Mouse (Mus musculus): ENCODE measurements around the gene Sohlh2.
"Not testable (repeated sequence)": the region's sequence is repeated elsewhere in the genome, so short reads cannot be mapped to it uniquely, and the experiment has no call there.

Gene Sohlh2

DNA sequence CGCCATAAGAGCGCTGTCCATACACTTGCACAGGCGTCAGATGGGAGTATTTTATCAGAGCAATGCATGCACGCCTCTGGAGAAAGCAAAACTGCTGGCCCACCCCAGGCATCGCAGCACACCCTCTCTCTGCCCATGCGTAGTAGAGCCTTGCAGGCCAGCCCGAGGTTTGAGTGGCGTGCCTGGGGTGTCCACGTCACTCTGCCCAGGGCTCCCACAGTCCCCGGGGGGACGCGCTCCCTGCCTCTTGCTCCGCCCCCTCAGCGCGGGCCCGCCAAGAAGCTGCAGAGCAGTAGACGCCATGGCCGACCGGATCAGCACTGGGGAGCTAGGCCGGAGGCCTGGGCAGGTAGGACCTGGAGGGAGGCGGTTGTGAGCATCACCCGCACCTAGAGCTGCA, at the start of gene Sohlh2:
TSS of gene Sohlh2 (plus strand) at position 263 of the 400 bp plus-strand sequence.
- DNase-seq (ENCODE audit: low read depth, low spot score), result no peak

DNA sequence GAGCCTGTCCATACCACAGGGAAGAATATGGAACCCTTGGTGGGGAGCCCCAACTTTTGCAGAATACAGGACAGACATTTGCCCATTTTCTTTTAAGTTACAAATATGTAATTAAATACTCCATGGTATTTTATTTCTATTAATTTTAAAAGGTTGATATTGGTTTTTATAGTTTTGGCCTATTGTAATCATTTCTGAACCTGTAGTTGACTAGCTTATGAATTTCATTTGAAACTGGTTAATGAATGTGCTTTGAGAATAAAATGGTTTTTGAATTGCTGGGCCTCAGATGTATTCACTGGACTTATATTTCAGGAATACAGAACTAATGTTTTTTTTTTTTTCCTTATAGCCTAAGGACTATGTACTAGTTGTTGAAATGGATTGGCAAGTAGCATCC, 44.8 kb upstream of the Sohlh2 start, which contains the start of gene Ccdc169:
TSS of gene Ccdc169 (plus strand) at position 301 of the 400 bp plus-strand sequence.
- DNase-seq (ENCODE audit: low read depth, low spot score), result no peak

DNA sequence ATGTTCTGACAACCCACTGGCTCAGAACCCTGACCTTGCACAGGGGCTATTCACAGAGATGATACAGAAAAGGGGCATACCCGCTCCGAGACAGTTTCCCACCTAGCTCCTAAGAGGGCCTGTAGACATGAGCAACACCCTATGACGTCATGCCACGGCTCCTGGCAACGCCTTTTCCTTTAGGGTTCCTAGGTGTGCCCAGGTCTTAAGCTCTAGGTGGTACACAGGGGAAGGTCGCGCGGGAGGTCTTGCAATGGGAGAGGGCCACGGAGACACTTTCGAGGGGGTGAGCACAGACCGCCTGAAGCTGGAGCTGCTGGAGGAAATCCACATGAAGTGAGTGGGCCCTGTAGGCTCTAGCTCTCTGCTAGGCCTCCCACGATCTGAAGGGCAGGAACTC, 42.0 kb upstream of the Sohlh2 start:
- no peak for DNase-seq (ENCODE audit: low read depth, low spot score)

DNA sequence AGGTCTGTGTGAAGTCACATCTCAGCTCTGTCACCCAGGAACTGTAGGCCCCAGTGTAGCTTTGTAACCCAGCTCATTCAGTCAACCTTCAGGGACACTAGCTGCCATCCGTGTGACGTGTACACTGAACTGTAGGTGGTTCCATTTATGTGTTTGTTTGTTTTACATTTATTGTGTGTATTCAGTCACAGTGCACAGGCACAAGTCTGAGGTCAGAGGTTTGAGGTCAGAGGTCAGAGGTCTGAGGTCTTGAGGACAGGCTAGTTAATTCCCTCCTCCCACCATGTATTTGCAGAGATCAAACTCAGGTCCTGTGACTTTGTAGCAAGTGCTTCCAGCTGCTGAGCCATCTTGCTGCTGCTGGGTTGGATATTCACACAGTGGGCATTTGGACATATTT, 40.4 kb upstream of the Sohlh2 start:
- no peak for DNase-seq (ENCODE audit: low read depth, low spot score)

DNA sequence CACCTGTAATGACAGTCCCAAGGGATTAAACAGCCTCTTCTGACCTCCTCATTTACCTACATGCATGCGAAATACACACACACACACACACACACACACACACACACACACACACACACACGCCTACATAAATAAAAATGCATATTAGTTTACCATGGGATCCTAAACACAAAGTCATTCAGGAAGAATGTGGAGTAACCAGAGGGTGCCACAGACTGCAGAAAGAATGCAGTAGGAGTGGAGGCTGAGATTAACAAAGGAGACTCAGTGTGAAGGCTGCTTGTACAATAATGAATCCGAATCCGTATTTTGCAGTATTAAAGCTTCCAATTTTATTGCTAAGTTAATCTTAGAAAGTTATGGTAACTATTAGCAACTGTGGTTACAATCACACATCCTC, 36.9 kb upstream of the Sohlh2 start:
- DNase-seq (ENCODE audit: low read depth, low spot score), result no peak

DNA sequence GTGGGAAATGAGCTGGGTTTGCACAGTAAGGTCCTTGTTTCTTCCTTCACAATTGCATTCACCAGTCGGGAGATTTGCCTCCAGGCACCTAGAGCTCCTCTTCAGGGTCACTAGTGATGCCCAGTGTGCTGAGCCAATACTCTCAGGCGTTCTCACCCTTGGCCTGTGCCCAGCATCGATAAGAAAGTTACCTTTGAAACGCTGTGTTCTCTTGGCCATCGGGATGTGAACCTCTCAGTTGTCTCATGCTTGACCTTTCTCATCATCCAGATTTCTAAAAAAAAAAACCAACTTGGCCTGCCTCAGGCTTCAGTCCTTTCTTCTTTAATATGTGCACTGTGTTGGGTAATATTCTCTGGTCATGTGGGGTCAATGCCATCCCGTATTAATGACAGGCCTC, 35.4 kb upstream of the Sohlh2 start:
- no peak for DNase-seq (ENCODE audit: low read depth, low spot score)

DNA sequence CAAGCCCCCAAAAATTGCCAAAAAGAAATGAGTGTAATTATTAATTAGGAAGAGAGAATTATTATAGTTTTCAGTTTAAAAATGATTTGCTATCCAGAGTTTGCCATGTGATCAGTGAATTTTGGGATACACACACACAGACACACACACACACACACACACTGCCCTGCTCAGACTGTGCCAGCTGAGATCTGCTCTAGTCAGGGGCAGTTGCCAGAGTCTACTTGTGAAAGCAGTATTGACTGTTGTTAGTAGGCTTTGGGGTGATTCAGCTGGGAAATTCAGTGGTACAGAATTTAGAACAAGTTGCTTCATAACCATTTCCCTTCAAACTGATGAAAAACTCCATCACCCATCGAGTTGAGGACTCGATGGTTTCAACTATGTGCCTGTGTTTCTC, 34.7 kb upstream of the Sohlh2 start:
- DNase-seq (ENCODE audit: low read depth, low spot score), result no peak

DNA sequence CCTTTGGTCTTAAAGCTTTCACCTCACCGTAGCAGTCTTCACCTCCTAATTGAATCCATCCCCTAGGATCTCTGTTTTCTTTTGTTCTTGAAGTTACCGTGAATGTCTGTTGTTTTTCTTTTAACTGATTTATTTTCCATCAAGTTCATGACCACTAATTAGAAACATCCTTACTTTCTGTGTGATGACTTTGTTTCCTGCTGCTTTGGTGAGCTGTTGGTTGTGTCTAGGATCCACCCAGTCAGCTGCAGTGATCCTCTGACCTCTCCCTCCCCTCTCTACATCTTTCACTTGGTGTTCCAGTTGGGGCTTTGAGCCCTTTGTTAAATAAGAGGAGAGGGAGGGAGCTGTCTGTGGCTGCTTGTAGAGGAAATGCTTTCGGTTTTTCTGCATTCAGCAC, 33.7 kb upstream of the Sohlh2 start:
- DNase-seq (ENCODE audit: low read depth, low spot score), result no peak

DNA sequence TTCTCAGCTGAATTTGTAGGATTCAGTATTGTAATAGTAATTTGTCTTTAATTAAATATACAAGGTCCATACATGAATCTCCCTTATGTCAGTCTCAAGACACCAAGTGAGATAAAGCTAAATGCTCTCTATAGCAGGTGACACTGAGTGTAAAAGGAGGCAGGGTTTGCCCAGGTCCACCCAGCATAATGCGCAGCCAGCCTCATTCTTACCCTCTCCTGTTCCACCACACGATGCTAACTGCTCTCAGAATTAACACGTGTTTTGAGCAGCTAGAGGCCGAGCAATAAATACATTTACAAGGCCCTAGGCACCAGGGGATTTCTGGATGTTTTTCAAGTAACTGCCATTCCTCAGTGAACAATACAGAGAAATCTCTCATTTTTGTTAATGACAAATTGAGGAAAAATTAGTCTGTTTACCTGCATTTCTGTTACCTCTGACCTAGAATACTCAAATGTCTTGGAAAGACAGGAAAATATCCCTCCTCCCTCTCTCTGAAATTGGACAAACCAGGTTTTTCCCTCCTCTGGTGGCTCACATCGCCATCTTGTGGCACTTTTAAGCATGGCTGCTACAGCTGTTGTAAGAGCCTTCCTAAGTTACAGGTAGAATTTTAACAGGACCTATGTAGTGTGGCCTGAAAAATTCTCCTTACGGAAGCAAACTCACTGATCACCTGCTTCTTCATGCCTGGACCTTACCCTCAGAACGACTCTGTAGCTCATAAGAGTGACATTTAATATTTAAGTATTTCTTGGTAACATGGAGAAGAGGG, 30.0 kb upstream of the Sohlh2 start:
- DNase-seq (ENCODE audit: low read depth, low spot score), result peak; percentile 35

DNA sequence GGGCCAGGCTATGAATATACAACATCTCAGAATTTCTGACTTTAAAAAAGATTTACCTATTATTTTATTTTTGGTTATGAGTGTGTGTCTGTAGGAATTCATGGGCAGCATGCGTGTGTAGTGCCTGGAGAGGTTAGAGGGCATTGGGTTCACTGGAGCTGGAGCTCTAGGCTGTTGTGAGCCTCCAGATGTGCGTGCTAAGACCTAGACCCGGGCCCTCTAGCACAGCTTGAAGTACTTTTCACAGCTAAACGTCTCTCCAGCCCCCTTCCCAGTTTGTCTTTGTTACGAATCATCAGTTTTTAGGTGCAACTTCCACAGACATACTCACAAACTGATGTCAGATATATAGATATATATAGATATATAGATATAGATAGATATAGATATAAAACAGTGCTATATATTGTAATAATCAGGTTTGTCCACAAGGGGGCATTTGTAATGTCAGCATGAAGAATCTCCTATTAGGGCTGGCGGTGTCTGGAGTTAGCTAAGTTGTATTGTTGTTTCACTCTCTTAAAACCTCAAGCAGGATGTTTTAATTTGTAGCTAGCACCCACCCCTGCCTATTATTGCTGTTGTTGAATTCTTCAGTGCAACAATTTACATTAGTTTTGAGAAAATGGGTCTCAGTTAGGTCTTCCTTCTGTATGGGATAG, 29.0 kb upstream of the Sohlh2 start:
- DNase-seq (ENCODE audit: low read depth, low spot score), result peak; percentile 21

DNA sequence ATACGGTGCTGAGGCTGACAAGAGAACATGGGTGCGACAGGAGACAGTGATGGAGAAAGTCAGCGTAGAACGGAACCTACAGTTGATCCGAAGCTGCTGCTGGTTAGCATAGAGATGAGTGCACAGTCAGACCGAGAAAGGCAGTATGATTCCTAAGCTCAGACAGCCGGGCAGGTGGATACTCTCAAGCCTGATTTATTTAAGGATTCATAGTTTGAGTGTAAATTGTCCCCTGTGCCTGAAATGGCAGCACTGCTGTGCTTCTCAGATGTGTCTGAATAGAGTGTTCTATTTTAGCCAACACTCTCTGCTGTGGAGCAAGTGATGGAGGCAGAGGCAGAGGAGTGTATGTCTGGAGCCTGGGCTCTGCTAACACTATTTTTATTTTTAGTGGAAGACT, 27.7 kb upstream of the Sohlh2 start:
- no peak for DNase-seq (ENCODE audit: low read depth, low spot score)

DNA sequence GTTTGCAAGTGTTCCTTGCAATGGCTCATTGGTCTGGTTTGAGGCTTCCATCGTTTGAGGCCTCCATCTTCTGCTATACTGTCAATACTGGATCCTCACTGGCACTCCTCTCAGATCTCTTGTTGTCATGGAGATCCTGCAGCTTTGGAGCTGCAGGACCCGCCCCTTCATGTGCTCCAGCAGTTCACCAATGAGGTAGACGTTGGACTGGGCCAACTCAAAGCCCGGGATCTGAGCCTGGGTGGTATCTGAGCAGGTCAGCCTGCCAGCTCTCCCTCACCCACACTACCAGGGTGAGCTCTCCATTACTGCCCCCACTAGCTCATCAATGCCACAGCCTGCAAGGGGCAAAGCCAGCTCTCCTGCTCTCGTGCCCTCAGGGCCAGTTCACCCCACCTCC, 24.4 kb upstream of the Sohlh2 start:
- no peak for DNase-seq (ENCODE audit: low read depth, low spot score)

DNA sequence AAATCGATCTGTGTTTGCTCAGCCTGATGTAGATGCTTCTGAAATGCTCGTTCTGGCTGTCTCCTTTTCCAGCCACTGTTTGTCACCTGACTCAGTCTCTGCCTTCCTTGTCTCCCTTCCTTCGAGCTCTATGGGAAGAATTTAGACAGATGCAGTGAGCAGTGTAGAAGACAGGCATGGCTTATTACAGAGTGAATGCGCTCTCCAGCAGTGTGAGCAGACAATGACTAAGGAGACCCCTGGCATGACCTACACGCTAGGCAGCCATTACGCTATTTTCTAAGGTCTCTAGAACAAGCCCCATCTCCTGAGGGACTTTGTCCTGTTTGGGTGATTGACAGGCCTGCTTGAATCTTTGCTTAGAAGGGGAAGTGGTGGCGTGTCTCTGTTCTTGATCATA, 20.7 kb upstream of the Sohlh2 start:
- no peak for DNase-seq (ENCODE audit: low read depth, low spot score)

DNA sequence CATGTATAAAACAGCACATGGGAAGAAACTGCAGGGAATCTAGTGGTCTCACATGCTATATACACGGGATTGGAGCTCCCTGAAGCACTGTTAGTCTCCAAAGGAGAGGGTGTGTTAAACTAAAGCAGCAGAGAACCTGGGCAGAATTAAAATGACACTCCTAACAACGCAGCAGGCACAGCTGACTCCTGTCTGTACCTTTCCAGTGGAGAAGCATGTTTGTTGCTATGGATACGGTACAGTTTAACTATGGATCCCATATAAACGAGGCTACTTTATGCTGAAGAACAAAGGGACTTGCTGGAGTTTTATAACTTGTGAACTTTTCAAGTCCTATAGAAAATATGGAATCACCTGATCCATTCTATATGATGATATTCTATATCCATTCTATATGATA, 18.3 kb upstream of the Sohlh2 start:
- no peak for DNase-seq (ENCODE audit: low read depth, low spot score)

DNA sequence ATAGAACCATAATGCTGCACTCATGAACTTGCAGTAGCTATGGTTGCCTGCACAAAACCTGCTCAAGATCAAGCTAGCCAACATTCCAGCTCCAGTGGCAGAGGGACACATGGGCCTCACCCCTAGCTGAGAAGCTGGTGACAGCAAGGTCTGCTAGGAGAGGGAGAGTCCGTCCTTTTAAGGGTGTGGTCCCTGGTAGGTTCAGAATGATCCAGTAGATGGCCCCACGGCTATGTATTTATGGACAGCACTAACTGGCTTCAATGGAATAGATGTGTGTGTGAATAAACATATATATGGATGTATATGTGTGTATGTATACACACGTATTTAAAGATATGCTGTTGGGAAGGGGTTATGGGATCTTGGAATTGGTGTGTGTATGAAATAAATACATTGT, 9.3 kb upstream of the Sohlh2 start:
- no peak for DNase-seq (ENCODE audit: low read depth, low spot score)

DNA sequence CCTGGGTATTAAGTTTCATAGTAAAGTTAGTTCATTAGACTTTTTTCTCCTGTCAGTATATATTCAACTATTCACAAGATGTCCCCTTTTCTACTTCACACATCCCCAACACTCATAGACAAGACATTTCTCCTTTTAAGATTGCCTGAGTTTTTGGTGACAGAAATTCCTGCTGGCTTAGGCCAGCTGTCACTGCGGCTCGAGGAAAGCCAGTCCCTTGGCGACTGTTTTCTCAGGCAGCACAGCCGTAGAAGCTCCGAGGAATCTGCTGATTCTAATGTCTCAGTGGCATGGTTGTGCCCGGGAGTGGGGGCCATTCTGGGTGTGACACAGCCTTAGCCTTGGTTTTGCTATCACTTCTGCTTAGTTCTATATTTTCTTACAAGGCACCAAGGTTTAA, 4.6 kb upstream of the Sohlh2 start:
- DNase-seq (ENCODE audit: low read depth, low spot score), result no peak

DNA sequence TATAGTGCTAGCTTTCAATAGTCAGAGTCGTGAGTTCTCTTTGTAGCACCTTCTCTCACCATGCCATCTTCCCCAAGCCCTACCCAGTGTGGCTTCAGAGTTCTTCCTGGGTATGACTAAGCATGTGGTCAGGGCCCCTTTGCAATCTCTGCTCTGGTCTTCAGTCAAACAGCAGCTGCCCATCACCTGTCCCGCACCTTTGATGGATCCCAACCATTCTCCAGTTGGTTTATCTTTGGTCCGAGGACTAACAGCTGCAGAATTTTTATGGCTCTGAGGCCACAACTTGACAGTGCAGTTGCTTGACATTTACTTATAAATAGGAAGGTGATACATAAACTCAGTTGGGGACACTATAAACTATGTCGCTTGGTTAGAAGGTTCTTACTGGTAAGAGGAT, 9.8 kb downstream of the Sohlh2 start:
- no peak for DNase-seq (ENCODE audit: low read depth, low spot score)

DNA sequence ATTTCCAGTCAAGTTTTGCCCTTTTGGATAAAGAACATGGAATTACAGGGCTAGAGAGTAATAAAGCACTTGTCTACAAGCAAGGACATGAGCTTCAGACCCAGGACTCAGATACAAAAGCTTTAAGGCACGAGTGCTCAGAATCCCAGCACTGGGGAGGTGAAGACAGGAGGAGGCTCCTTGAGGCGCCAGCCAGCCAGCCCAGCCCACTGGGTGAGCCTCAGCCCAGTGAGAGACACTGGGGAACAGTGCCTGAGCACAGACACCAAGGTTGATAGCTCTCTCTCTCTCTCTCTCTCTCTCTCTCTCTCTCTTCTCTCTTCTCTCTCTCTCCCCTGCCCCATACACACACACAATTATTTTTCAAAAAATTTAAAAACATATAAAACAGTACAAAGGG, 11.5 kb downstream of the Sohlh2 start:
- DNase-seq (ENCODE audit: low read depth, low spot score), result no peak

DNA sequence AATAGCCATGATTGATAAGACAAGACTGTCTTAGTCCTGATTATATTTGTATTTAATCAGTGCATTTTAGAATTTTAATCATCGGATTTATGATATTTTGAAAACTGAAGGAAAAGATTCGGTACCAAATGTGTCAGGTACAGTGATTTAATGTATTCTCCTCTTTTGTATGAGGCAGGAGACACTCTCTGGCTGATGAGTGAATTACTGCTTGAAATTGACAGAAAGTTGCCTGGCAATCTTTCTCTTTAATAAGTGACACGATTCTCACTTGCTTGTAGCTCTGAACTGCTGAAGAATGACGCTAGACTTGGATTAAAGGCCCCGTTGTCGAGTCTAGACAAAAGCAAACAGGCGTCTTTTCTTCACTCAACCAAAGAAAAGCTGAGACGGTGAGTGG, 13.0 kb downstream of the Sohlh2 start:
- no peak for DNase-seq (ENCODE audit: low read depth, low spot score)

DNA sequence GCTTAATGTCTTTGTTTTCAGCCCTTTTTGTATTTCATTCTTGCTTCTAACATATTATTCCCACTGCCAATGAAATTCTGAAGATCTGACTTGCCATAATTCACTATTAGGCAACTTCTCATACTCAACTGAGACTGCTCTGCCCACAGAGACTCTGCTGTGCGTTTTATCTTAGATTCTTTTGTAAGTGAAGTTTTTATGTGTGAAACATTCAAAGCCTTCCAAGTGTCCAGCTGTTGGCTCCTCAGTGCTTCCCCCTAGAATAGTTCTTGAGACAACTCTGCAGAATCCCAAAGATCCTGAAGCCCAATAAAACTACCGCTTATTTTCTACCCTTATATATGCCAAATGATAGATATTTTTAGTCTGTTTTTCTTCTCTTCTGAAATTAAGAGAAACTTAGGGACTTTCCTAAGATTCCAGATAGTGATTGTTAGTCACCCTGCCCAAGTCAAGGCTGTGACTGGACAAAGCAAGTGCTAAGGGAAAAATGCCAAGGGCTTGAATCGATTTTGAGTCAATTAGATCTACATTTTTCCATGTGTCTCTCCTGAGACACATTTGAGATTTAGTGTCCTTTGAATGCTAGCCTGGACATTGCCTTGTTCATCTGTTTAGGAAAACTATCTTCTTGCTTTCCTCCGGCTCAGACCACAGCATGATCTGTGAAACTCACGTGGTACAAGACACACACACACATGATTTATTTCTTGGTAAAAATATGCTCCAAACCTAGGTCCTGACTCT, 13.9 kb downstream of the Sohlh2 start:
- DNase-seq (ENCODE audit: low read depth, low spot score), result no peak

DNA sequence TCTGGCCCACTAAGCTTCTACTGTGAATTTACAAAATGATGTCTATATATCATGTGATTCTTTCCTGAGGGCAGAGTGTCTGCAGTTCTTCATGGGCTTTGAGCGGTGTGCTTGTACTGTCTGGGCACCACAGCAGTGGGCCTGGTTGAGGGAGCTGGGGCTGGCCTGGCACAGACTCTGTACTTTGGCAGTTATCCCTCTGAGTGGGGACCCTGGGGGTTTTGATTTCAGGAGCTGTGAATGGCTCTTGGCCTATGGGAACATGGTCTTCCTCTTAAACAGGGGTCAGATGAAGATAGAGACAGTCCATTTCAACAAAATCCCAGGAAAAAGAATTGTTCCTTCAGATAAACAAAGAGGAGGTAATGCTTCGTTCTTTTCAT, 14.5 kb downstream of the Sohlh2 start:
- DNase-seq (ENCODE audit: low read depth, low spot score), result no peak

DNA sequence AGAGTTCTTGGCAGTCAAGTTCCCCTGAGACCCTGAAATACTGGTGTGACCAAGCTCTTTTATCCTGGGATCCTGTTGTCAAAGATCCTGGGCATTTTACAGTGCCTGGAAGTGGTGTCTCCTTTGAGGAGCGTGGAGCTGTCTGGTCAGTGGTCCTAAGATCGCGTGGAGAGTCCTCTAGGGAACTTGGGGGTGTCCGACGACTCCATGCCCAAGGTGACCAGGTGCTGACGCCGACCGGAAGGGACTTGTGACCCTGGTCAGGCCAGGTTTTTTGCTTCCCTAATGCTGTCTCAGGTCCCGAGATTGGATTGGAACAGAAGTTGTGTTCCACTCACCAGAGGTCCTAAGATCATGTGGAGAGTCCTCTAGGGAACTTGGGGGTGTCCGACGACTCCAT, 21.8 kb downstream of the Sohlh2 start:
- DNase-seq (ENCODE audit: low read depth, low spot score), result not testable (repeated sequence)

DNA sequence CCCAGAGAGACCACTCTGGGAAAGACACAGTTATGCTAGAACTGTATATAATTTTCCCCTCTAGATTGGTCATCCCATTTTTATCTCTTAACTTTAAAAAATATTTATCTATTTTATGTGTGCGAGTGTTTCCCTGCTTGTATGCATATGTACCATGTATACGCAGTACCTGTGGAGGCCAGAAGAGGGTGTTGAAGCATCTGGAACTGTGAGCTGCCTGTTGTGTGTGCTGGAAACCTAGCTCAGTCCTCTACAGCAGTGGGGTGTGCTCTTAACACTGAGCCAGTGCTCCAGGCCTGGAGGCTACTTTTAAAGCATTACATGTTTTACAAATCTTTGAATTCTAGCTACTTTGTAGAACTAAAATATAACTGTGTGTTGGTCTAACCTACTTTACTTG, 24.6 kb downstream of the Sohlh2 start:
- DNase-seq (ENCODE audit: low read depth, low spot score), result no peak

Data from retina, postnatal 7 days (tissue).